Mouse (Mus musculus): Measurements from ENCODE around the gene Fam122c. TPM values are rescaled to one million over a fixed set of nuclear protein-coding genes. Genes with fewer than 3 reads are reported as not detected.
"Not testable (repeated sequence)": the region's sequence is repeated elsewhere in the genome, so short reads cannot be mapped to it uniquely, and the experiment has no call there.

Gene Fam122c
- polyA plus RNA-seq, 1 experiment, result not detected

- H3K27ac ChIP-seq (ENCODE audit: insufficient read depth, low read depth, low read length), result no peak overlapping the region
- 27% methylated on average over 10 of the region's 10 CpGs for WGBS
- TF ChIP-seq POLR2A (IDR thresholded peaks at IDR 0.05; ENCODE audit: insufficient read depth, low read depth, low read length), result no peak
- no peak for TF ChIP-seq CTCF (IDR thresholded peaks at IDR 0.05; ENCODE audit: insufficient read depth, low read depth, low read length)
- H3K4me1 ChIP-seq (ENCODE audit: control insufficient read depth, insufficient read depth, low read length), result peaks cover 6% of the 10 kb centered on the region; the same call in 1 of the 2 replicates
- peak overlapping the region; percentile 60 for H3K4me3 ChIP-seq (ENCODE audit: insufficient read depth, low read depth, low read length)
Measured at GRCm38 (mm10) chrX:53268856-53269255, 4.4 kb upstream of the Fam122c start.

- 12% methylated on average over 40 of the region's 40 CpGs for WGBS
- no peak for TF ChIP-seq CTCF (IDR thresholded peaks at IDR 0.05; ENCODE audit: insufficient read depth, low read depth, low read length)
- TF ChIP-seq POLR2A (IDR thresholded peaks at IDR 0.05; ENCODE audit: insufficient read depth, low read depth, low read length), result no peak
Measured at GRCm38 (mm10) chrX:53269289-53270062, 3.7 kb upstream of the Fam122c start, which contains the start of gene Fam122b. Fam122b (minus strand) TSS chrX:53269805.

DNA sequence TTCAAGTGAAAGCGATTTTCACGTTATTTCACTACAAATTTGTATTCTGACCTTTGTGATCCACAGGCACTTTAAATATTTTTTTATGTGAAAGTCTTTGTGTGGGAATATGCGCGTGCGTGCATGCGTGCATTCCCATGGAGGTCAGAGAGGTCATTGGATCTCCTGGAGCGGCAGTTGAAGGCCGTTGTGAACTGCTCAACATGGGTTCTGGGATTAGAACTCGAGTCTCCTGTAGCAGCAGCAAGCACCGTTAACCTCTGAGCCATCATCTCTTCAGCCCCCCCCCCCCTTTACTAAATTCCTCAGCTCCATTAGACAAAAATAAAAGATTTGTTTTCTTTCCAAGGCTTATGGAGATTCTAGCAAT lies 3.2 kb upstream of the Fam122c start:
- H3K27ac ChIP-seq (ENCODE audit: insufficient read depth, low read depth, low read length), result no peak overlapping the region
- 17% methylated on average over 10 of the region's 10 CpGs for WGBS
- TF ChIP-seq POLR2A (IDR thresholded peaks at IDR 0.05; ENCODE audit: insufficient read depth, low read depth, low read length) (no peak), CTCF (IDR thresholded peaks at IDR 0.05; ENCODE audit: insufficient read depth, low read depth, low read length) (no peak)
- H3K4me3 ChIP-seq (ENCODE audit: insufficient read depth, low read depth, low read length), result no peak overlapping the region
- peaks cover 6% of the 10 kb centered on the region; the same call in 1 of the 2 replicates for H3K4me1 ChIP-seq (ENCODE audit: control insufficient read depth, insufficient read depth, low read length)

More at GRCm38 (mm10) chrX:53269289-53270062, 3.7 kb upstream of the Fam122c start, which contains the start of gene Fam122b:
- Histone ChIP-seq H3K4me1 (ENCODE audit: control insufficient read depth, insufficient read depth, low read length) (peaks cover 6% of the 10 kb centered on the region; the same call in 1 of the 2 replicates), H3K4me3 (ENCODE audit: insufficient read depth, low read depth, low read length) (peak within 1 kb of the TSS; percentile 60), H3K27ac (ENCODE audit: insufficient read depth, low read depth, low read length) (no peak within 1 kb of the TSS)

DNA sequence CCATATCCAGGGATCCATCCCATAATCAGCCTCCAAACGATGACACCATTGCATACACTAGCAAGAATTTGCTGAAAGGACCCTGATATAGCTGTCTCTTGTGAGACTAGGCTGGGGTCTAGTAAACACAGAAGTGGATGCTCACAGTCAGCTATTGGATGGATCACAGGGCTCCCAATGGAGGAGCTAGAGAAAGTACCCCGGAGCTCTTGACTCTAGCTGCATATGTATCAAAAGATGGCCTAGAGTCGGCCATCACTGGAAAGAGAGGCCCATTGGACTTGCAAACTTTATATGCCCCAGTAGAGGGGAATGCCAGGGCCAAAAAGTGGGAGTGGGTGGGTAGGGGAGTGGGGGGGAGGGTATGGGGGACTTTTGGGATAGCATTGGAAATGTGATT lies 1.6 kb upstream of the Fam122c start:
- H3K4me1 ChIP-seq (ENCODE audit: control insufficient read depth, insufficient read depth, low read length); H3K4me3 ChIP-seq (ENCODE audit: insufficient read depth, low read depth, low read length); H3K27ac ChIP-seq (ENCODE audit: insufficient read depth, low read depth, low read length): not testable (repeated sequence)
- WGBS, result 73% methylated on average over 3 of the region's 3 CpGs

DNA sequence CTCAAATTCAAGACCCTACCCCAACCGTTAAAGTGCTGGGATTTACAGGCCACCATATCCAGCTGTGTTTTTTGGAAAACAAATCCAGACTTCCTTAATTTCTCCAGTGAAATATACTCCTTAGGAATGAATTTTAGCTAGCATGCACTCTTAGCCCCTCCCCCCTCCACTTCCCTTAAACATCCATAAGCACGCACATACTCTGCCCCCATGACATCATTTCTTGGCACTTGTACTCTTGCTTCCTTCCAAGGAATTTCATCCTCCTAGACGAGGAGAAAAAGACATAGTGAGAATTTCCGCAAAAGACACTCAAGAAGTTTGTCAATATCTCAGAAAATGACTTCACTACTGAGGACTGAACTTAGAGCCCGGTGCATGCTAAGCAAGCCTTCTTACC lies 14.7 kb downstream of the Fam122c start:
- WGBS, result 71% methylated on average over 5 of the region's 5 CpGs
- TF ChIP-seq POLR2A (IDR thresholded peaks at IDR 0.05; ENCODE audit: insufficient read depth, low read depth, low read length), result no peak
- no peak for TF ChIP-seq CTCF (IDR thresholded peaks at IDR 0.05; ENCODE audit: insufficient read depth, low read depth, low read length)
- no peaks in the 10 kb centered on the region for H3K4me1 ChIP-seq (ENCODE audit: control insufficient read depth, insufficient read depth, low read length)
- no peak overlapping the region for H3K27ac ChIP-seq (ENCODE audit: insufficient read depth, low read depth, low read length)
- H3K4me3 ChIP-seq (ENCODE audit: insufficient read depth, low read depth, low read length), result no peak overlapping the region

GRCm38 (mm10) chrX:53320564-53320963 lies 47.3 kb downstream of the Fam122c start:
- no peak overlapping the region for H3K4me3 ChIP-seq (ENCODE audit: insufficient read depth, low read depth, low read length)
- no peaks in the 10 kb centered on the region for H3K4me1 ChIP-seq (ENCODE audit: control insufficient read depth, insufficient read depth, low read length)
- TF ChIP-seq POLR2A (IDR thresholded peaks at IDR 0.05; ENCODE audit: insufficient read depth, low read depth, low read length), result no peak
- H3K27ac ChIP-seq (ENCODE audit: insufficient read depth, low read depth, low read length), result no peak overlapping the region
- 72% methylated on average over 2 of the region's 2 CpGs for WGBS

- TF ChIP-seq CTCF (IDR thresholded peaks at IDR 0.05; ENCODE audit: insufficient read depth, low read depth, low read length), result no peak
- WGBS, result 92% methylated on average over 4 of the region's 4 CpGs
Measured at GRCm38 (mm10) chrX:53321111-53321510, 47.9 kb downstream of the Fam122c start.

DNA sequence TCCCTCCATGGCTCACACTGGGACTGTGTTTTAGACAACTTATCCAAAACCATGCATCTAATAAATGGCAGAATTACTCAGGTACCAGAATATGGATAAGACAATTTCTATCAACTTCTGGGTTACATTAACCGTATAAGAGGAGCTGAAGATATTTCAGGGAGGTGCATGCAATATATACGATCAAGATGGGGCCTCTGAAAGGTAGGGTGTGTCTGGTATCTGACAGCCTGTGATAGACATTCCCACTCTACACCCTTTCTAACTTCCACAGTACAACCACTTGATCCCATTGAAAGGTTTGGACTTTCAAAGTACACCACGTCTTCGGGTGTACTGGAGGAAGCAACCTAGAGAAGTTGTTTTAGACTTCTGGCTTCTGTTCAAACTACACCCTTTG lies 57.2 kb downstream of the Fam122c start:
- H3K4me1 ChIP-seq (ENCODE audit: control insufficient read depth, insufficient read depth, low read length), result no peaks in the 10 kb centered on the region
- 92% methylated on average over 4 of the region's 4 CpGs for WGBS

More at GRCm38 (mm10) chrX:53321111-53321510, 47.9 kb downstream of the Fam122c start:
- H3K4me3 ChIP-seq (ENCODE audit: insufficient read depth, low read depth, low read length), result no peak overlapping the region
- H3K4me1 ChIP-seq (ENCODE audit: control insufficient read depth, insufficient read depth, low read length), result no peaks in the 10 kb centered on the region
- no peak overlapping the region for H3K27ac ChIP-seq (ENCODE audit: insufficient read depth, low read depth, low read length)

DNA sequence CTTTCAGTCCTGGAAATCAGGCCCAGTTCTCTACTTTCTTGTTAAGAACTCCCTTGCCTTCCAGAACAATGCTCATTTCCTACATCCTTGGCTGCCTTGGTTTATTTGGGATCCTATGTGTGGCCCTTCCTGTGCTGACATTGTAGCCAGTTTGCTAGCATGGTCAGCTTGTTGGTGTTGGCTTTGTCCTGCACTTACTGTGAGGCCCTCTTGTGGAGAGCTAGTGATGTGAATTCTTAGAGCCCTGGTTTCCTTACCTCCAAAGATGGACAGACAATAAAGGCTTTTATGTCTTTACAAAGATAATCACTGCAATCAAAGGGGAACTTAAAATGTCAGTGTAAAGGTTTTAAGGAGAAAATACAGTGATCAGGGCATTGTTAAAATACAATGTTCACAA lies 64.1 kb downstream of the Fam122c start:
- Histone ChIP-seq H3K27ac (ENCODE audit: insufficient read depth, low read depth, low read length) (no peak overlapping the region), H3K4me1 (ENCODE audit: control insufficient read depth, insufficient read depth, low read length) (no peaks in the 10 kb centered on the region), H3K4me3 (ENCODE audit: insufficient read depth, low read depth, low read length) (no peak overlapping the region)
- no peak for TF ChIP-seq POLR2A (IDR thresholded peaks at IDR 0.05; ENCODE audit: insufficient read depth, low read depth, low read length)
- TF ChIP-seq CTCF (IDR thresholded peaks at IDR 0.05; ENCODE audit: insufficient read depth, low read depth, low read length), result no peak

More for the DNA sequence above, 57.2 kb downstream of the Fam122c start:
- TF ChIP-seq CTCF (IDR thresholded peaks at IDR 0.05; ENCODE audit: insufficient read depth, low read depth, low read length), result no peak
- TF ChIP-seq POLR2A (IDR thresholded peaks at IDR 0.05; ENCODE audit: insufficient read depth, low read depth, low read length), result no peak
- Histone ChIP-seq H3K27ac (ENCODE audit: insufficient read depth, low read depth, low read length) (no peak overlapping the region), H3K4me3 (ENCODE audit: insufficient read depth, low read depth, low read length) (no peak overlapping the region)

Data from olfactory bulb, adult 2 months (tissue).